Mouse (Mus musculus): ENCODE measurements around the gene Olfr1241.

The Olfr1241 gene

DNA sequence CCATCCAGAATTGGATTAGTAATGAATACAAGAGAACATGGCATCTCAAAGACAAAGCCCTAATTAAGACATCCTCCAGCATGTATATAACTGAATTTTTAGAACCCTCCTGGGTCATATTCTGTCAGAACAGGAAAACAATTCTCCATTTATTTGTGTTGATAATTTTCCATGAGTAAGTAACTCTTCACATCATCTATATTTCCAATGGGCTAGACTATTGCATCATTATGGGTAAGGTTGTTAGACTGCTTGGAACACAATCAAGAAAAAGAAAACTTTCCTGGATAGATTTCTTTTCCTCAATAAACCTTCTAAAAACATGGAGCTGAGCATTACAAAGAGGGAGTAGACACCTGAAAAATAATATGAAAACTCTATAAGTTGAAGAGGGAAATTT is at the start of gene Olfr1241:
Gene Olfr1241, minus strand, starts transcription at position 101 of the 400 bp plus-strand sequence.
- DNase-seq (ENCODE audit: low spot score in 2 of 2) = no peak

DNA sequence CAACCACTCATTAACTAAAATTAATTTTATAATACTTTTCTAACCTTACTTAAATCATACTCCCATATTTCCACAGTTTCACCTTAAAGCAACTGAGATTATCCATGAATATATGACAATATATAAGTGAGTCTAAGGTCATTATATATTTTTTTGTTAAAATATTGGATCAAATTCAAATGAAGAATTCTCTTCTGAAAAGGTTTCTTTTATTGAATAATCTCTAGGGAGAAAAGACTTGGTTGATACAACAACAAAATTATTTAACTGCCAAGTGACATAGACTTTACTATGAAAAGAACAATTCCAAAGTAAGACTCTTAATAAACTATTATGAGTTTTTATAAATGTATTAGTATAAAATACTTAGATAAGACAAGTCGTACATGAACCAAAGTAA is 44.5 kb upstream of the Olfr1241 start, which contains the start of gene Olfr1243:
Gene Olfr1243, minus strand, starts transcription at position 101 of the 400 bp plus-strand sequence.
- no peak for DNase-seq (ENCODE audit: low spot score in 2 of 2)

DNA sequence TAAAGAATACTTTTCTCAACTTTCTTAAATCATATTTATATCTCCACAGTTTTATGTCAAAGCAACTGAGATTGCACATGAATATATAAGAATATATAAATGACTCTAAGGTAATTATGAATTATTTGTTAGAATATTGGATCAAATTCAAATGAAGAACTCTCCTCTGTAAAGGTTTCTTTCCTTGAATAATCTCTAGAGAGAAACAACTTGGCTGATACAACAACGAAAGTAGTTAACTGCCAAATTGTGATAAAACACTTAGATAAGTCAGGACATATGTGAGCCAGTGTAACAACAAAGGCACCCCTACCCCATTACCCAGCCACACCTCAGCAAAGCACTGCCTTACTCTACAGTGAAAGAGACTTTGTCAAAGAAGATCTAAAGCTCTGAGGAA is 11.3 kb upstream of the Olfr1241 start, which contains the start of gene Olfr1242:
Gene Olfr1242, minus strand, starts transcription at position 101 of the 400 bp plus-strand sequence.
- DNase-seq (ENCODE audit: low spot score in 2 of 2) = no peak

DNA sequence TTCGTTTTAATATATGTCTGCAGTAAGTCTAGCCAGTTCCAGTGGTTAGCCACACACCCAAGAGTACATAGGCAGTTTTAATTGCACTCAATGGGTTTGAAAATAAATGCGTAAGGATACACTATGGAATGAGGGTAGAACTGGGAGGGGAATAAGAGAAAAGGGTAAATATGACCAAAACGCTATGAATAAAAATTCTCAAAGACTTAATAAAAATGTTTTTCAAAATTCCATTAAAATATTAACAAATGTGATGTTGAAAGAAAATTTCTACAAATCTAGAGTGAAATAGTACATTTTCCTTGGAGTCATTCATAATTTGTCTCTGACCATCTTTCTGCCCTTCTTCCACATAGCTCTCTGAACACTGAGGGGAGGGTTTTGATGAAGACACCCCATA is 44.0 kb downstream of the Olfr1241 start, which contains the start of gene Olfr1240:
Gene Olfr1240, minus strand, starts transcription at position 101 of the 400 bp plus-strand sequence.
- DNase-seq (ENCODE audit: low spot score in 2 of 2) = no peak
